Mouse (Mus musculus): ENCODE results near the gene Kcns1. TPM values are rescaled to one million over a fixed set of nuclear protein-coding genes. Genes with fewer than 3 reads are reported as not detected.

The Kcns1 gene
- polyA plus RNA-seq, 1 experiment from 2014 or later: 0.29 TPM

GRCm38 (mm10) chr2:164177831-164178230 is 6.9 kb upstream of the Kcns1 start:
- 76% methylated on average over 5 of the region's 5 CpGs for WGBS

GRCm38 (mm10) chr2:164175850-164176249 is 4.9 kb upstream of the Kcns1 start:
- H3K27ac ChIP-seq (ENCODE audit: low read length): no peak overlapping the region
- 72% methylated on average over 3 of the region's 3 CpGs for WGBS
- H3K9ac ChIP-seq (ENCODE audit: low read length): no peak overlapping the region
- H3K4me3 ChIP-seq (ENCODE audit: low read length): no peak overlapping the region
- H3K4me1 ChIP-seq (ENCODE audit: control insufficient read depth, insufficient read depth, low read length): peaks cover 10% of the 10 kb centered on the region
- no peaks in the 10 kb centered on the region for H3K9me3 ChIP-seq (replicated peaks; ENCODE audit: control insufficient read depth, low read length)
- no peaks in the 10 kb centered on the region for H3K36me3 ChIP-seq (ENCODE audit: control insufficient read depth, insufficient read depth)
- H3K27me3 ChIP-seq (ENCODE audit: control insufficient read depth, insufficient read depth, low read length): peaks cover 16% of the 10 kb centered on the region
- no peak overlapping the region for H3K4me2 ChIP-seq (ENCODE audit: low read depth, low read length)
- no peak for ATAC-seq (replicated peaks; ENCODE audit: extremely low read depth, insufficient read depth, low FRiP score)

More at GRCm38 (mm10) chr2:164177831-164178230, 6.9 kb upstream of the Kcns1 start:
- peaks cover 3% of the 10 kb centered on the region; the same call in 1 of the 2 replicates for H3K27me3 ChIP-seq (ENCODE audit: control insufficient read depth, insufficient read depth, low read length)
- peaks cover 5% of the 10 kb centered on the region; the same call in 1 of the 2 replicates for H3K4me1 ChIP-seq (ENCODE audit: control insufficient read depth, insufficient read depth, low read length)
- H3K4me3 ChIP-seq (ENCODE audit: low read length): no peak overlapping the region
- no peak overlapping the region for H3K27ac ChIP-seq (ENCODE audit: low read length)
- H3K9ac ChIP-seq (ENCODE audit: low read length): no peak overlapping the region
- no peak overlapping the region for H3K4me2 ChIP-seq (ENCODE audit: low read depth, low read length)
- H3K36me3 ChIP-seq (ENCODE audit: control insufficient read depth, insufficient read depth): no peaks in the 10 kb centered on the region
- no peaks in the 10 kb centered on the region for H3K9me3 ChIP-seq (replicated peaks; ENCODE audit: control insufficient read depth, low read length)
- no peak for ATAC-seq (replicated peaks; ENCODE audit: extremely low read depth, insufficient read depth, low FRiP score)

- H3K27me3 ChIP-seq (ENCODE audit: control insufficient read depth, insufficient read depth, low read length): peaks cover 26% of the 10 kb centered on the region
- no peak for ATAC-seq (replicated peaks; ENCODE audit: extremely low read depth, insufficient read depth, low FRiP score)
- WGBS: 62% methylated on average over 8 of the region's 8 CpGs
These were observed 3.9 kb upstream of the Kcns1 start for GRCm38 (mm10) chr2:164174649-164175395.

GRCm38 (mm10) chr2:164173394-164173793 is 2.5 kb upstream of the Kcns1 start:
- H3K9me3 ChIP-seq (replicated peaks; ENCODE audit: control insufficient read depth, low read length): no peaks in the 10 kb centered on the region; the same call in 1 of the 2 replicates
- no peak overlapping the region for H3K27ac ChIP-seq (ENCODE audit: low read length)
- peaks cover 41% of the 10 kb centered on the region for H3K27me3 ChIP-seq (ENCODE audit: control insufficient read depth, insufficient read depth, low read length)
- H3K4me3 ChIP-seq (ENCODE audit: low read length): no peak overlapping the region
- 21% methylated on average over 3 of the region's 3 CpGs for WGBS
- no peak overlapping the region for H3K4me2 ChIP-seq (ENCODE audit: low read depth, low read length)
- no peaks in the 10 kb centered on the region for H3K36me3 ChIP-seq (ENCODE audit: control insufficient read depth, insufficient read depth)
- peaks cover 13% of the 10 kb centered on the region for H3K4me1 ChIP-seq (ENCODE audit: control insufficient read depth, insufficient read depth, low read length)
- no peak for ATAC-seq (replicated peaks; ENCODE audit: extremely low read depth, insufficient read depth, low FRiP score)
- H3K9ac ChIP-seq (ENCODE audit: low read length): no peak overlapping the region

More at GRCm38 (mm10) chr2:164174649-164175395, 3.9 kb upstream of the Kcns1 start:
- H3K27ac ChIP-seq (ENCODE audit: low read length): no peak overlapping the region
- H3K4me3 ChIP-seq (ENCODE audit: low read length): no peak overlapping the region
- no peaks in the 10 kb centered on the region for H3K9me3 ChIP-seq (replicated peaks; ENCODE audit: control insufficient read depth, low read length)
- no peak overlapping the region for H3K9ac ChIP-seq (ENCODE audit: low read length)
- peaks cover 11% of the 10 kb centered on the region for H3K4me1 ChIP-seq (ENCODE audit: control insufficient read depth, insufficient read depth, low read length)
- no peak overlapping the region for H3K4me2 ChIP-seq (ENCODE audit: low read depth, low read length)
- no peaks in the 10 kb centered on the region for H3K36me3 ChIP-seq (ENCODE audit: control insufficient read depth, insufficient read depth)

- Histone ChIP-seq H3K4me2 (ENCODE audit: low read depth, low read length) (no peak overlapping the region), H3K9me3 (replicated peaks; ENCODE audit: control insufficient read depth, low read length) (no peaks in the 10 kb centered on the region; the same call in 1 of the 2 replicates), H3K27ac (ENCODE audit: low read length) (no peak overlapping the region), H3K4me1 (ENCODE audit: control insufficient read depth, insufficient read depth, low read length) (peaks cover 19% of the 10 kb centered on the region), H3K4me3 (ENCODE audit: low read length) (no peak overlapping the region), H3K36me3 (ENCODE audit: control insufficient read depth, insufficient read depth) (no peaks in the 10 kb centered on the region), H3K27me3 (ENCODE audit: control insufficient read depth, insufficient read depth, low read length) (peaks cover 68% of the 10 kb centered on the region), H3K9ac (ENCODE audit: low read length) (no peak overlapping the region)
- WGBS: 12% methylated on average over 11 of the region's 11 CpGs
- ATAC-seq (replicated peaks; ENCODE audit: extremely low read depth, insufficient read depth, low FRiP score): no peak
These were observed 587 bp downstream of the Kcns1 start for GRCm38 (mm10) chr2:164170326-164170725.

- Histone ChIP-seq H3K36me3 (ENCODE audit: control insufficient read depth, insufficient read depth) (no peaks in the 10 kb centered on the region), H3K9me3 (replicated peaks; ENCODE audit: control insufficient read depth, low read length) (no peaks in the 10 kb centered on the region; the same call in 1 of the 2 replicates), H3K9ac (ENCODE audit: low read length) (no peak overlapping the region), H3K4me3 (ENCODE audit: low read length) (peak overlapping the region; percentile 42), H3K27ac (ENCODE audit: low read length) (no peak overlapping the region), H3K4me2 (ENCODE audit: low read depth, low read length) (peak overlapping the region; percentile 60), H3K4me1 (ENCODE audit: control insufficient read depth, insufficient read depth, low read length) (peaks cover 15% of the 10 kb centered on the region), H3K27me3 (ENCODE audit: control insufficient read depth, insufficient read depth, low read length) (peaks cover 68% of the 10 kb centered on the region)
- ATAC-seq (replicated peaks; ENCODE audit: extremely low read depth, insufficient read depth, low FRiP score): no peak
- 13% methylated on average over 42 of the region's 42 CpGs for WGBS
These were observed 2.4 kb downstream of the Kcns1 start for GRCm38 (mm10) chr2:164168571-164168946.

GRCm38 (mm10) chr2:164167752-164168570 is 3.0 kb downstream of the Kcns1 start:
- Histone ChIP-seq H3K27me3 (ENCODE audit: control insufficient read depth, insufficient read depth, low read length) (peaks cover 65% of the 10 kb centered on the region), H3K4me3 (ENCODE audit: low read length) (peak overlapping the region; percentile 42), H3K4me2 (ENCODE audit: low read depth, low read length) (peak overlapping the region; percentile 60), H3K4me1 (ENCODE audit: control insufficient read depth, insufficient read depth, low read length) (peaks cover 14% of the 10 kb centered on the region), H3K9ac (ENCODE audit: low read length) (no peak overlapping the region), H3K27ac (ENCODE audit: low read length) (no peak overlapping the region), H3K9me3 (replicated peaks; ENCODE audit: control insufficient read depth, low read length) (no peaks in the 10 kb centered on the region; the same call in 1 of the 2 replicates), H3K36me3 (ENCODE audit: control insufficient read depth, insufficient read depth) (no peaks in the 10 kb centered on the region)
- WGBS: 10% methylated on average over 90 of the region's 90 CpGs
- ATAC-seq (replicated peaks; ENCODE audit: extremely low read depth, insufficient read depth, low FRiP score): no peak; the same call in 1 of the 2 replicates

GRCm38 (mm10) chr2:164164941-164165340 is 6.0 kb downstream of the Kcns1 start:
- H3K4me2 ChIP-seq (ENCODE audit: low read depth, low read length): no peak overlapping the region
- peaks cover 7% of the 10 kb centered on the region for H3K4me1 ChIP-seq (ENCODE audit: control insufficient read depth, insufficient read depth, low read length)
- ATAC-seq (replicated peaks; ENCODE audit: extremely low read depth, insufficient read depth, low FRiP score): no peak
- no peak overlapping the region for H3K27ac ChIP-seq (ENCODE audit: low read length)
- WGBS: 86% methylated on average over 5 of the region's 5 CpGs
- H3K36me3 ChIP-seq (ENCODE audit: control insufficient read depth, insufficient read depth): no peaks in the 10 kb centered on the region
- peaks cover 42% of the 10 kb centered on the region for H3K27me3 ChIP-seq (ENCODE audit: control insufficient read depth, insufficient read depth, low read length)
- no peak overlapping the region for H3K9ac ChIP-seq (ENCODE audit: low read length)
- no peaks in the 10 kb centered on the region; the same call in 1 of the 2 replicates for H3K9me3 ChIP-seq (replicated peaks; ENCODE audit: control insufficient read depth, low read length)
- no peak overlapping the region for H3K4me3 ChIP-seq (ENCODE audit: low read length)

Data from heart, embryonic 16.5 days (tissue).